Comparison of ENCODE assay signal across 9 mouse cellular contexts in the genomic region with DNA sequence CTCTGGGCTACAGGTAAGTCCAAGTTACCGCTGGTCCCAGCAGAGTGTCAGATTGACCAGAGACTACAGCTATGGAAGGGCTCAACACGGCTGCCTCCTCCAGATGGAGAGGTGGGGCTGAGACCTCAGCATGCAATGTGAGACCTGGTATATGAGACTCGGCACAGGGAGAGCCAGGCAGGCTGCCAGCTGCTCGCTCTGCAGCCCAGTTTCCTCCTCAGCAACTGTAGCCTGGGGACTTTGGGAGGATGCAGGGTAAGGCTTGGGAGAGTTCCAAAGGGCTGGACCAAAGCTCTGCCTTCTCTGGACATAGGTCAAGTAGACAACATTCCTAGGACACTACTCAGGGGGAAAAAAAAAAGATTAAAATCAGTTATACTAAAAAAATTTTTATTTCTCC. TPM values are rescaled to one million over a fixed set of nuclear protein-coding genes. Genes with fewer than 3 reads are reported as not detected.
A peak's percentile ranks its signal among the peaks of the same experiment; 100 is the strongest.
DNase-seq lines count a peak whose midpoint lies in the region; ATAC-seq and TF ChIP-seq lines count a peak whose summit lies in the region.
"Had no signal": no experiment of that assay in that cellular context is flagged by ENCODE, and none has a peak within 500 bp of the region (broad histone marks: within the 10 kb centered on the region; RNA-seq: fewer than 3 reads in every experiment).

No protein-coding gene starts in this region.

- H3K9me3 ChIP-seq in forebrain, embryonic 12.5 days, result no peaks in the 10 kb centered on the region
- no peaks in the 10 kb centered on the region for H3K9me3 ChIP-seq in forebrain, embryonic 11.5 days (ENCODE audit: control insufficient read depth, low read length)
- no peaks in the 10 kb centered on the region for H3K9me3 ChIP-seq in lung, embryonic 14.5 days (ENCODE audit: low read depth, low read length)

- peak overlapping the region; percentile 34 for H3ac ChIP-seq in C2C12 (ENCODE audit: control insufficient read depth, insufficient read length, low read depth)

- intact Hi-C loops in heart, postnatal 10 days (cut with DNase I), result loop anchor here (2.0 kb wide), 1 partner anchor 15 kb away; a partner anchor contains a TSS

- H3K9ac ChIP-seq in forebrain, embryonic 12.5 days, result no peak overlapping the region
- H3K9ac ChIP-seq in forebrain, embryonic 11.5 days (ENCODE audit: low read length), result no peak overlapping the region
- H3K9ac ChIP-seq in lung, embryonic 14.5 days, result no peak overlapping the region

- ATAC-seq in forebrain, embryonic 12.5 days (ENCODE audit: low FRiP score), result no peak
- ATAC-seq in forebrain, embryonic 11.5 days (replicated peaks; ENCODE audit: low FRiP score), result no peak
- ATAC-seq in lung, embryonic 14.5 days (ENCODE audit: insufficient read depth), result peak; percentile 20; the same call in 1 of the 2 replicates

- H3K4me2 ChIP-seq in forebrain, embryonic 12.5 days, result no peak overlapping the region
- H3K4me2 ChIP-seq in forebrain, embryonic 11.5 days (ENCODE audit: low read depth, low read length, severe bottlenecking), result no peak overlapping the region
- H3K4me2 ChIP-seq in lung, embryonic 14.5 days, result no peak overlapping the region

- no peak overlapping the region for H3K4me3 ChIP-seq in forebrain, embryonic 12.5 days (replicated peaks)
- no peak overlapping the region for H3K4me3 ChIP-seq in forebrain, embryonic 11.5 days (ENCODE audit: low read depth, low read length)
- H3K4me3 ChIP-seq in C2C12 (ENCODE audit: insufficient read depth, poor library complexity, severe bottlenecking), result no peak overlapping the region
- H3K4me3 ChIP-seq in lung, embryonic 14.5 days (ENCODE audit: low read depth, low read length), result no peak overlapping the region

- WGBS in forebrain, embryonic 12.5 days, result 80% methylated on average over 4 of the region's 4 CpGs
- 81% methylated on average over 4 of the region's 4 CpGs for WGBS in forebrain, embryonic 11.5 days
- WGBS in lung, embryonic 14.5 days, result 41% methylated on average over 4 of the region's 4 CpGs

- H3K27me3 ChIP-seq in forebrain, embryonic 12.5 days, result no peaks in the 10 kb centered on the region
- no peaks in the 10 kb centered on the region for H3K27me3 ChIP-seq in forebrain, embryonic 11.5 days (ENCODE audit: control insufficient read depth, insufficient read depth, low read length)
- H3K27me3 ChIP-seq in C2C12 (ENCODE audit: control insufficient read depth, insufficient read depth, insufficient read length), result no peaks in the 10 kb centered on the region
- H3K27me3 ChIP-seq in lung, embryonic 14.5 days (ENCODE audit: insufficient read depth, low read length), result no peaks in the 10 kb centered on the region

- 0 out of 2 replicates have a peak overlapping the region, but pooled peaks have one; percentile 50 for H3K27ac ChIP-seq in forebrain, embryonic 12.5 days
- no peak overlapping the region for H3K27ac ChIP-seq in forebrain, embryonic 11.5 days (ENCODE audit: low read depth, low read length)
- no peak overlapping the region; the same call in 1 of the 2 replicates for H3K27ac ChIP-seq in lung, embryonic 14.5 days (ENCODE audit: low read depth)

- no peaks in the 10 kb centered on the region for H3K79me3 ChIP-seq in C2C12 (ENCODE audit: low read depth)

- no peaks in the 10 kb centered on the region for H3K79me2 ChIP-seq in C2C12 (ENCODE audit: control insufficient read depth, insufficient read depth)

- H3K36me3 ChIP-seq in forebrain, embryonic 12.5 days (replicated peaks), result peaks cover 47% of the 10 kb centered on the region
- peaks cover 6% of the 10 kb centered on the region; the same call in 1 of the 2 replicates for H3K36me3 ChIP-seq in forebrain, embryonic 11.5 days (ENCODE audit: control insufficient read depth, insufficient read depth, low read length)
- H3K36me3 ChIP-seq in C2C12 (ENCODE audit: control insufficient read depth, insufficient read depth), result peaks cover 31% of the 10 kb centered on the region
- H3K36me3 ChIP-seq in lung, embryonic 14.5 days (ENCODE audit: insufficient read depth), result peaks cover 46% of the 10 kb centered on the region

- TF ChIP-seq CTCF in C2C12 (IDR thresholded peaks at IDR 0.05; ENCODE audit: control insufficient read depth, insufficient read depth, insufficient read length), result no peak
- TF ChIP-seq CTCF in lung, embryonic 14.5 days (IDR thresholded peaks at IDR 0.05; ENCODE audit: low read depth), result no peak

- DNase-seq in forebrain, embryonic 11.5 days (ENCODE audit: low spot score), result no peak
- peak; percentile 88 to 90 for DNase-seq in cerebellum, postnatal 36 days
- DNase-seq in heart, postnatal 10 days, result peak; percentile 82 to 86
- DNase-seq in lung, embryonic 14.5 days, result peak; percentile 79
- no peak for DNase-seq in spleen, postnatal 10 days (ENCODE audit: low spot score in 2 of 2)
- no peak for DNase-seq in embryo, embryonic 11 days

- peaks cover 17% of the 10 kb centered on the region for H3K4me1 ChIP-seq in forebrain, embryonic 12.5 days
- 0 out of 2 replicates have a peak, but pooled peaks cover 2% of the 10 kb centered on the region for H3K4me1 ChIP-seq in forebrain, embryonic 11.5 days (replicated peaks; ENCODE audit: control insufficient read depth, insufficient read depth, low read length)
- H3K4me1 ChIP-seq in lung, embryonic 14.5 days (ENCODE audit: insufficient read depth), result peaks cover 34% of the 10 kb centered on the region

TF ChIP-seq in C2C12, 6 proteins besides CTCF, POLR2A, EP300 and RAD21:
- TF ChIP-seq FOSL1 (IDR thresholded peaks at IDR 0.05; ENCODE audit: insufficient read depth, low read length, poor library complexity, severe bottlenecking), result no peak
- TF ChIP-seq USF1 (IDR thresholded peaks at IDR 0.05; ENCODE audit: low read depth), result no peak
- TF ChIP-seq MYOD1 (IDR thresholded peaks at IDR 0.05; ENCODE audit: control insufficient read depth, insufficient read length, low read depth), result peak; percentile 34
- peak; percentile 9 for TF ChIP-seq MAX (IDR thresholded peaks at IDR 0.05)
- TF ChIP-seq CEBPB (IDR thresholded peaks at IDR 0.05; ENCODE audit: low read depth), result no peak
- TF ChIP-seq MYOG (IDR thresholded peaks at IDR 0.05; ENCODE audit: control insufficient read depth, extremely low read depth, insufficient read length), result no peak

RNA-seq across cellular contexts. Expression of a gene that starts 15.6 kb away (rescaled TPM):
- polyA plus RNA-seq in forebrain, embryonic 12.5 days (2016; fragmentation: Nextera tagmentation; extraction: Ambion mirVana), result 2.2 TPM in 2 replicates
- polyA plus RNA-seq in forebrain, embryonic 11.5 days (2014; fragmentation: Nextera tagmentation; extraction: Ambion mirVana), result 1.8 and 2.5 TPM in 2 replicates
- 3.6 TPM for polyA plus RNA-seq in C2C12 (2012; fragmentation: generic; extraction: Trizol)
- total RNA-seq in heart, postnatal 10 days (2021), result 10 to 100 TPM; 14.0 to 16.0 TPM
- polyA plus RNA-seq in lung, embryonic 14.5 days (2014; fragmentation: Nextera tagmentation; extraction: Ambion mirVana), result 9.8 and 9.9 TPM in 2 replicates

RNA-seq across cellular contexts. Expression of a gene that starts 23.8 kb away (rescaled TPM):
- polyA plus RNA-seq in forebrain, embryonic 12.5 days (2016; fragmentation: Nextera tagmentation; extraction: Ambion mirVana), result 76.8 and 80.4 TPM in 2 replicates
- polyA plus RNA-seq in forebrain, embryonic 11.5 days (2014; fragmentation: Nextera tagmentation; extraction: Ambion mirVana), result 108 and 118 TPM in 2 replicates
- 45.1 TPM for polyA plus RNA-seq in C2C12 (2012; fragmentation: generic; extraction: Trizol)
- total RNA-seq in heart, postnatal 10 days (2021), result 10 to 100 TPM; 21.1 TPM
- 88.7 and 89.3 TPM in 2 replicates for polyA plus RNA-seq in lung, embryonic 14.5 days (2014; fragmentation: Nextera tagmentation; extraction: Ambion mirVana)

RNA-seq across cellular contexts. Expression of a gene that starts 27.4 kb away (rescaled TPM):
- 184 and 203 TPM in 2 replicates for polyA plus RNA-seq in forebrain, embryonic 12.5 days (2016; fragmentation: Nextera tagmentation; extraction: Ambion mirVana)
- 232 and 246 TPM in 2 replicates for polyA plus RNA-seq in forebrain, embryonic 11.5 days (2014; fragmentation: Nextera tagmentation; extraction: Ambion mirVana)
- polyA plus RNA-seq in C2C12 (2012; fragmentation: generic; extraction: Trizol), result 69.3 TPM
- 100 to 1,000 TPM; 100 to 101 TPM for total RNA-seq in heart, postnatal 10 days (2021)
- polyA plus RNA-seq in lung, embryonic 14.5 days (2014; fragmentation: Nextera tagmentation; extraction: Ambion mirVana), result 147 and 162 TPM in 2 replicates

RNA-seq across cellular contexts. Expression of a gene that starts 45.8 kb away (rescaled TPM):
- not detected in 2 replicates for polyA plus RNA-seq in forebrain, embryonic 12.5 days (2016; fragmentation: Nextera tagmentation; extraction: Ambion mirVana)
- polyA plus RNA-seq in forebrain, embryonic 11.5 days (2014; fragmentation: Nextera tagmentation; extraction: Ambion mirVana), result not detected in 2 replicates
- not detected for polyA plus RNA-seq in C2C12 (2012; fragmentation: generic; extraction: Trizol)
- not detected for total RNA-seq in heart, postnatal 10 days (2021)
- polyA plus RNA-seq in lung, embryonic 14.5 days (2014; fragmentation: Nextera tagmentation; extraction: Ambion mirVana), result not detected in 2 replicates
- polyA plus RNA-seq: cortical plate, adult 2 months had no signal

RNA-seq across cellular contexts. Expression of a gene that starts 46.2 kb away (rescaled TPM):
- polyA plus RNA-seq in forebrain, embryonic 12.5 days (2016; fragmentation: Nextera tagmentation; extraction: Ambion mirVana), result 11.1 and 12.8 TPM in 2 replicates
- 10.1 and 10.7 TPM in 2 replicates for polyA plus RNA-seq in forebrain, embryonic 11.5 days (2014; fragmentation: Nextera tagmentation; extraction: Ambion mirVana)
- polyA plus RNA-seq in C2C12 (2012; fragmentation: generic; extraction: Trizol), result 1.0 TPM
- total RNA-seq in heart, postnatal 10 days (2021), result 1 to 10 TPM; 1.1 to 1.2 TPM
- 2.7 and 3.8 TPM in 2 replicates for polyA plus RNA-seq in lung, embryonic 14.5 days (2014; fragmentation: Nextera tagmentation; extraction: Ambion mirVana)

Comparison
In these comparisons a context has a peak if more than half of its experiments do, and no peak if none do; other contexts are left out.
1. DNase-seq: peak in cerebellum, postnatal 36 days (2 of 2), heart, postnatal 10 days (2 of 2) and lung, embryonic 14.5 days (single experiment); none in forebrain, embryonic 11.5 days (single experiment), spleen, postnatal 10 days (0 of 2) and embryo, embryonic 11 days (single experiment).